Mouse (Mus musculus) megakaryocyte, adult 5-6 weeks (primary cell): ENCODE data around the gene Zfp318. TPM values are rescaled to one million over a fixed set of nuclear protein-coding genes. Genes with fewer than 3 reads are reported as not detected.

Experiments used
- ATAC-seq: 2 replicates; pipeline ENCODE4 v1.8.0; 2016; ENCODE audit warnings: mild to moderate bottlenecking, inconsistent platforms; ENCODE audit not compliant: poor library complexity, severe bottlenecking
- total RNA-seq, 2 experiments: library from RNA; stranded (forward) in 1 of 2; stranded (reverse) in 1 of 2; fragments of 153-499, 151-499 nt in 1 of 2; fragments of 221-1000, 200-1000 nt in 1 of 2; gene quantifications; 2 replicates each; pipeline versions ENCODE4 v1.2.3 to v1.2.4; 2015 to 2017

The Zfp318 gene
- total RNA-seq (2015) = 3.9 and 10.4 TPM in 2 replicates
- total RNA-seq (2017) = 5.2 and 8.3 TPM in 2 replicates

- peak; percentile 94 for ATAC-seq
Measured at GRCm38 (mm10) chr17:46383294-46384060, at the start of gene Zfp318. Gene Zfp318, plus strand, starts transcription at chr17:46383731.

GRCm38 (mm10) chr17:46336475-46336874, 47.1 kb upstream of the Zfp318 start:
- no peak for ATAC-seq

GRCm38 (mm10) chr17:46341208-46341607, 42.3 kb upstream of the Zfp318 start:
- peak; percentile 67 for ATAC-seq

GRCm38 (mm10) chr17:46351026-46351700, 32.4 kb upstream of the Zfp318 start:
- no peak for ATAC-seq

GRCm38 (mm10) chr17:46371783-46372182, 11.7 kb upstream of the Zfp318 start:
- ATAC-seq = peak; percentile 64

- ATAC-seq = no peak
Measured at GRCm38 (mm10) chr17:46378564-46378963, 5.0 kb upstream of the Zfp318 start.

- no peak for ATAC-seq
Measured at GRCm38 (mm10) chr17:46384061-46384801, 700 bp downstream of the Zfp318 start.

GRCm38 (mm10) chr17:46388200-46388599, 4.7 kb downstream of the Zfp318 start:
- ATAC-seq = no peak

- no peak for ATAC-seq
Measured at GRCm38 (mm10) chr17:46393012-46393411, 9.5 kb downstream of the Zfp318 start.

GRCm38 (mm10) chr17:46394631-46395030, 11.1 kb downstream of the Zfp318 start:
- no peak for ATAC-seq

- ATAC-seq = no peak
Measured at GRCm38 (mm10) chr17:46408478-46408877, 24.9 kb downstream of the Zfp318 start.

GRCm38 (mm10) chr17:46418628-46419027, 35.1 kb downstream of the Zfp318 start:
- no peak for ATAC-seq

- ATAC-seq = no peak
Measured at GRCm38 (mm10) chr17:46419717-46420116, 36.2 kb downstream of the Zfp318 start.

- no peak for ATAC-seq
Measured at GRCm38 (mm10) chr17:46426496-46426895, 43.0 kb downstream of the Zfp318 start.

GRCm38 (mm10) chr17:46428761-46429414, 45.4 kb downstream of the Zfp318 start, which contains the start of gene Crip3:
Gene Crip3, plus strand, starts transcription at chr17:46428926.
- ATAC-seq = no peak

- ATAC-seq = no peak
Measured at GRCm38 (mm10) chr17:46433627-46434026, 50.1 kb downstream of the Zfp318 start.

- no peak for ATAC-seq
Measured at GRCm38 (mm10) chr17:46436672-46437366, 53.3 kb downstream of the Zfp318 start.

- ATAC-seq = no peak
Measured at GRCm38 (mm10) chr17:46438298-46438873, 54.9 kb downstream of the Zfp318 start, which contains the start of gene Slc22a7. Gene Slc22a7, minus strand, starts transcription at chr17:46438457.

GRCm38 (mm10) chr17:46439176-46439575, 55.6 kb downstream of the Zfp318 start:
- ATAC-seq = no peak
